Mouse (Mus musculus) forebrain, embryonic 14.5 days (tissue): ENCODE measurements around the gene Chrd. TPM values are rescaled to one million over a fixed set of nuclear protein-coding genes. Genes with fewer than 3 reads are reported as not detected.
A peak's percentile ranks its signal among the peaks of the same experiment; 100 is the strongest.

Experiments used
- ATAC-seq: fragments of 200-750 bp; cut with Nextera tagmentation; 2 replicates; pipeline ENCODE4 v1.8.0; 2017; ENCODE audit warnings: mild to moderate bottlenecking, moderate library complexity
- DNase-seq: peaks from one replicate; pipeline ENCODE4 v3.0.0-alpha.2; 2015; ENCODE audit warnings: low spot score
- H3K27ac ChIP-seq: fragments of 300-500 bp; sonication (generic); 2 replicates; pipeline ENCODE4 v1.5.1; 2014; ENCODE audit warnings: low read depth, mild to moderate bottlenecking, control low read depth, low read length, moderate library complexity
- H3K27me3 ChIP-seq: fragments of 300-500 bp; sonication (generic); replicated peaks from 2 replicates; pipeline ENCODE4 v1.6.1; 2014; ENCODE audit warnings: low read length, control low read depth, mixed read lengths; ENCODE audit not compliant: control insufficient read depth, insufficient read depth
- H3K36me3 ChIP-seq: fragments of 300-500 bp; sonication (generic); 2 replicates; pipeline ENCODE4 v1.6.1; 2014; ENCODE audit warnings: low read length, control low read depth; ENCODE audit not compliant: control insufficient read depth, insufficient read depth
- H3K4me1 ChIP-seq: fragments of 300-500 bp; sonication (generic); 2 replicates; pipeline ENCODE4 v1.6.1; 2014; ENCODE audit warnings: antibody characterized with exemption, low read length, control low read depth; ENCODE audit not compliant: control insufficient read depth, insufficient read depth
- H3K4me2 ChIP-seq: fragments of 300-500 bp; sonication (generic); 2 replicates; pipeline ENCODE4 v1.6.1; 2014; ENCODE audit warnings: mild to moderate bottlenecking, control low read depth, low read length
- H3K4me3 ChIP-seq: fragments of 300-500 bp; sonication (generic); 2 replicates; pipeline ENCODE4 v1.5.1; 2014; ENCODE audit warnings: low read depth, low read length, control low read depth
- H3K9ac ChIP-seq: fragments of 300-500 bp; sonication (generic); 2 replicates; pipeline ENCODE4 v1.6.1; 2014; ENCODE audit warnings: mild to moderate bottlenecking, low read length, control low read depth, moderate library complexity
- H3K9me3 ChIP-seq: fragments of 300-500 bp; sonication (generic); replicated peaks from 2 replicates; pipeline ENCODE4 v1.6.1; 2016; ENCODE audit warnings: low read length, control low read depth, mixed read lengths; ENCODE audit not compliant: control insufficient read depth
- WGBS: fragments of 180-500 bp; shearing (Covaris S2); extraction: QIAGEN DNeasy Blood & Tissue Kit; methylation state at CpG from one replicate; pipeline ENCODE4 v1.1.7; 2014; 5-methylcytosine and 5-hydroxymethylcytosine counted together
- polyA plus RNA-seq: library from polyadenylated mRNA; unstranded; fragments of >200 nt; fragmentation: Nextera tagmentation; extraction: Ambion mirVana; gene quantifications from 2 replicates; pipeline ENCODE4 v1.2.1, GENCODE M21; 2014

Gene Chrd
- polyA plus RNA-seq, 1 experiment from 2014 or later, result 2.6 TPM

- DNase-seq, result no peak
- peaks cover 29% of the 10 kb centered on the region for H3K4me1 ChIP-seq
- H3K4me2 ChIP-seq, result peak overlapping the region; percentile 76
- H3K9me3 ChIP-seq, result no peaks in the 10 kb centered on the region
- no peak for ATAC-seq
- H3K27ac ChIP-seq, result peak overlapping the region; percentile 87
- WGBS, result 2% methylated on average over 12 of the region's 12 CpGs
- peak overlapping the region; percentile 81 for H3K9ac ChIP-seq
- no peaks in the 10 kb centered on the region for H3K27me3 ChIP-seq
- peaks cover 26% of the 10 kb centered on the region for H3K36me3 ChIP-seq
- H3K4me3 ChIP-seq, result peak overlapping the region; percentile 64
Observed at GRCm38 (mm10) chr16:20715566-20715965, 17.4 kb upstream of the Chrd start.

- H3K36me3 ChIP-seq, result peaks cover 29% of the 10 kb centered on the region
- peak; percentile 85 for ATAC-seq
- H3K4me2 ChIP-seq, result peak overlapping the region; percentile 76
- H3K27me3 ChIP-seq, result no peaks in the 10 kb centered on the region
- peak; percentile 89 for DNase-seq
- no peaks in the 10 kb centered on the region for H3K9me3 ChIP-seq
- H3K4me1 ChIP-seq, result peaks cover 29% of the 10 kb centered on the region
- peak overlapping the region; percentile 87 for H3K27ac ChIP-seq
- H3K4me3 ChIP-seq, result peak overlapping the region; percentile 64
- WGBS, result under 1% methylated on average over 59 of the region's 68 CpGs
- H3K9ac ChIP-seq, result peak overlapping the region; percentile 81
Observed at GRCm38 (mm10) chr16:20715976-20716840, 16.7 kb upstream of the Chrd start.

- peak; percentile 14; the same call in 1 of the 2 replicates for ATAC-seq
Observed at GRCm38 (mm10) chr16:20716841-20717180, 16.1 kb upstream of the Chrd start.

GRCm38 (mm10) chr16:20717181-20717977 lies 15.5 kb upstream of the Chrd start, which contains the start of the genes Polr2h and Clcn2:
TSS of gene Polr2h (plus strand) at chr16:20717665.
TSS of gene Clcn2 (minus strand) at chr16:20717746.
- WGBS, result under 1% methylated on average over 62 of the region's 62 CpGs

More at GRCm38 (mm10) chr16:20716841-20717180, 16.1 kb upstream of the Chrd start:
- no peaks in the 10 kb centered on the region for H3K27me3 ChIP-seq
- no peak for DNase-seq
- H3K9me3 ChIP-seq, result no peaks in the 10 kb centered on the region
- WGBS, result under 1% methylated on average over 8 of the region's 8 CpGs
- H3K36me3 ChIP-seq, result peaks cover 29% of the 10 kb centered on the region
- H3K27ac ChIP-seq, result peak overlapping the region; percentile 87
- H3K4me1 ChIP-seq, result peaks cover 29% of the 10 kb centered on the region
- H3K9ac ChIP-seq, result peak overlapping the region; percentile 81
- peak overlapping the region; percentile 64 for H3K4me3 ChIP-seq
- H3K4me2 ChIP-seq, result peak overlapping the region; percentile 76

GRCm38 (mm10) chr16:20717978-20718670 lies 14.8 kb upstream of the Chrd start:
- no peak for DNase-seq
- WGBS, result 4% methylated on average over 18 of the region's 18 CpGs

More at GRCm38 (mm10) chr16:20717181-20717977, 15.5 kb upstream of the Chrd start, which contains the start of the genes Polr2h and Clcn2:
- H3K9ac ChIP-seq, result peak within 1 kb of the TSS; percentile 81
- H3K4me1 ChIP-seq, result peaks cover 29% of the 10 kb centered on the region
- H3K36me3 ChIP-seq, result peaks cover 29% of the 10 kb centered on the region
- H3K27me3 ChIP-seq, result no peaks in the 10 kb centered on the region
- H3K4me3 ChIP-seq, result peak within 1 kb of the TSS; percentile 64
- DNase-seq (peak; percentile 97), ATAC-seq (peak; percentile 84)
- no peaks in the 10 kb centered on the region for H3K9me3 ChIP-seq
- peak within 1 kb of the TSS; percentile 76 for H3K4me2 ChIP-seq
- peak within 1 kb of the TSS; percentile 87 for H3K27ac ChIP-seq

GRCm38 (mm10) chr16:20721808-20722207 lies 11.1 kb upstream of the Chrd start:
- Histone ChIP-seq H3K36me3 (peaks cover 26% of the 10 kb centered on the region), H3K4me3 (no peak overlapping the region), H3K9me3 (no peaks in the 10 kb centered on the region), H3K4me1 (peaks cover 13% of the 10 kb centered on the region), H3K9ac (no peak overlapping the region), H3K27ac (no peak overlapping the region), H3K4me2 (no peak overlapping the region), H3K27me3 (no peaks in the 10 kb centered on the region)
- WGBS, result 88% methylated on average over 10 of the region's 10 CpGs
- DNase-seq, result no peak
- no peak for ATAC-seq

More at GRCm38 (mm10) chr16:20717978-20718670, 14.8 kb upstream of the Chrd start:
- H3K9ac ChIP-seq, result peak overlapping the region; percentile 81
- H3K4me1 ChIP-seq, result peaks cover 29% of the 10 kb centered on the region
- H3K9me3 ChIP-seq, result no peaks in the 10 kb centered on the region
- ATAC-seq, result peak; percentile 2; the same call in 1 of the 2 replicates
- H3K4me3 ChIP-seq, result peak overlapping the region; percentile 64
- peak overlapping the region; percentile 87; the same call in 1 of the 2 replicates for H3K27ac ChIP-seq
- peaks cover 26% of the 10 kb centered on the region for H3K36me3 ChIP-seq
- peak overlapping the region; percentile 76 for H3K4me2 ChIP-seq
- H3K27me3 ChIP-seq, result no peaks in the 10 kb centered on the region

GRCm38 (mm10) chr16:20722736-20723135 lies 10.2 kb upstream of the Chrd start:
- Histone ChIP-seq H3K9ac (no peak overlapping the region), H3K27me3 (no peaks in the 10 kb centered on the region), H3K9me3 (no peaks in the 10 kb centered on the region), H3K36me3 (peaks cover 26% of the 10 kb centered on the region), H3K4me2 (no peak overlapping the region), H3K4me1 (peaks cover 8% of the 10 kb centered on the region), H3K27ac (no peak overlapping the region), H3K4me3 (no peak overlapping the region)
- ATAC-seq, result no peak
- no peak for DNase-seq
- WGBS, result 82% methylated on average over 4 of the region's 4 CpGs

- no peak for DNase-seq
- Histone ChIP-seq H3K27ac (no peak overlapping the region), H3K4me1 (peaks cover 6% of the 10 kb centered on the region), H3K36me3 (peaks cover 26% of the 10 kb centered on the region), H3K9ac (no peak overlapping the region), H3K4me3 (no peak overlapping the region), H3K27me3 (no peaks in the 10 kb centered on the region), H3K9me3 (no peaks in the 10 kb centered on the region), H3K4me2 (no peak overlapping the region)
- WGBS, result 65% methylated on average over 4 of the region's 4 CpGs
- no peak for ATAC-seq
Observed at GRCm38 (mm10) chr16:20723247-20723646, 9.7 kb upstream of the Chrd start.
